In the genomic region with DNA sequence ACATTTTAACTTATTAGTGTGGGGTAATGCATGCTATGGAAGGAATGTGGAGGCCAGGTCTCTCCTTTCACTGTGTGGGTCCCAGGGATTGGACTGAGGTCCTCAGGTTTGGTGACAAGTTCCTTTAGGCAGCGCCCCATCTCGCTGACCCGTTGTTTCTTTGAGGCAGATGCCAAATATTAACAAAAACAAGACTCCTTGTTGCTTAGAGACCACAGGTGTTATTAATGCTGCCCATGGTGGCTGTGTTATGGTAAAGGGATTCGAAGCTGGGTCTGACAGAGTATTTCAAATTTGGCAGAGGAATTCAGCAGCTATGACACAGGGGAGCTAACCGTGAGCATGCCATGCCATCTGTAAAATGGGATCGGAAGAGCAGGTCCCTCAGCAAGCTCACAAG, we compare ENCODE assay signal across 18 mouse cellular contexts.
"Had no signal": no experiment of that assay in that cellular context is flagged by ENCODE, and none has a peak within 500 bp of the region (broad histone marks: within the 10 kb centered on the region; RNA-seq: fewer than 3 reads in every experiment).

No protein-coding gene starts in this region.

- DNase-seq: lung, adult 18-20 months; lung, postnatal 10 days; lung, postnatal 4 days; midbrain, embryonic 14.5 days; retina, postnatal 1 day; right cerebral cortex, adult 18-20 months; right cerebral cortex, postnatal 25 days; right cerebral cortex, postnatal 4 days; spleen, adult 18-20 months; thymus, adult 18-20 months; thymus, postnatal 14 days; thymus, postnatal 36 days had no signal

- H3K4me3 ChIP-seq: lung, embryonic 15.5 days; midbrain, embryonic 10.5 days; midbrain, embryonic 12.5 days; myocyte; neural tube, embryonic 13.5 days; neural tube, embryonic 15.5 days had no signal

- H3K27ac ChIP-seq: lung, embryonic 15.5 days; midbrain, embryonic 12.5 days; neural tube, embryonic 15.5 days had no signal

- H3K9ac ChIP-seq: lung, embryonic 15.5 days; midbrain, embryonic 12.5 days; neural tube, embryonic 13.5 days; neural tube, embryonic 15.5 days had no signal

- H3K36me3 ChIP-seq: lung, embryonic 15.5 days; neural tube, embryonic 13.5 days; neural tube, embryonic 15.5 days had no signal

- H3K27me3 ChIP-seq: lung, embryonic 15.5 days; midbrain, embryonic 12.5 days; neural tube, embryonic 15.5 days had no signal
